Mouse (Mus musculus) hindbrain, embryonic 11.5 days (tissue): Measurements from ENCODE around the gene Col4a2. TPM values are rescaled to one million over a fixed set of nuclear protein-coding genes. Genes with fewer than 3 reads are reported as not detected.

Source experiments
- ATAC-seq: fragments of 200-750 bp; cut with Nextera tagmentation; 2 replicates; pipeline ENCODE4 v1.8.0; 2017; ENCODE audit warnings: mild to moderate bottlenecking, moderate TSS enrichment, moderate library complexity; ENCODE audit not compliant: low FRiP score
- DNase-seq: peaks from one replicate; pipeline ENCODE4 v3.0.0-alpha.2; 2015; ENCODE audit warnings: low spot score
- H3K27ac ChIP-seq: fragments of 300-500 bp; sonication (generic); 2 replicates; pipeline ENCODE4 v1.5.1; 2014; ENCODE audit warnings: mild to moderate bottlenecking, low read depth, low read length
- H3K27me3 ChIP-seq: fragments of 300-500 bp; sonication (generic); 2 replicates; pipeline ENCODE4 v1.6.1; 2014; ENCODE audit warnings: mild to moderate bottlenecking, low read length, moderate library complexity, mixed read lengths; ENCODE audit not compliant: control insufficient read depth, insufficient read depth
- H3K36me3 ChIP-seq: fragments of 300-500 bp; sonication (generic); 2 replicates; pipeline ENCODE4 v1.6.1; 2014; ENCODE audit warnings: mild to moderate bottlenecking, low read length, moderate library complexity, mixed read lengths; ENCODE audit not compliant: control insufficient read depth, insufficient read depth
- H3K4me1 ChIP-seq: fragments of 300-500 bp; sonication (generic); replicated peaks from 2 replicates; pipeline ENCODE4 v1.6.1; 2014; ENCODE audit warnings: low read length, mixed read lengths; ENCODE audit not compliant: control insufficient read depth, insufficient read depth
- H3K4me2 ChIP-seq: fragments of 300-500 bp; sonication (generic); replicated peaks from 2 replicates; pipeline ENCODE4 v1.6.1; 2014; ENCODE audit warnings: mild to moderate bottlenecking, low read depth, low read length
- H3K4me3 ChIP-seq: fragments of 300-500 bp; sonication (generic); 2 replicates; pipeline ENCODE4 v1.5.1; 2014; ENCODE audit warnings: low read depth, low read length
- H3K9ac ChIP-seq: fragments of 300-500 bp; sonication (generic); 2 replicates; pipeline ENCODE4 v1.6.1; 2014; ENCODE audit warnings: low read depth, low read length
- H3K9me3 ChIP-seq: fragments of 300-500 bp; sonication (generic); 2 replicates; pipeline ENCODE4 v1.6.1; 2016; ENCODE audit warnings: low read length; ENCODE audit not compliant: control insufficient read depth
- WGBS: fragments of 180-500 bp; shearing (Covaris S2); extraction: QIAGEN DNeasy Blood & Tissue Kit; methylation state at CpG from one replicate; pipeline ENCODE4 v1.1.7; 2014; 5-methylcytosine and 5-hydroxymethylcytosine counted together
- polyA plus RNA-seq: library from polyadenylated mRNA; unstranded; fragments of >200 nt; fragmentation: Nextera tagmentation; extraction: Ambion mirVana; gene quantifications from 2 replicates; pipeline ENCODE4 v1.2.1, GENCODE M21; 2014

The Col4a2 gene
- polyA plus RNA-seq, 1 experiment from 2014 or later = 29.9 TPM

GRCm38 (mm10) chr8:11473072-11473471 lies 160.5 kb downstream of the Col4a2 start:
- Histone ChIP-seq H3K4me2 (no peak overlapping the region), H3K9ac (no peak overlapping the region), H3K27ac (no peak overlapping the region), H3K4me1 (peaks cover 6% of the 10 kb centered on the region; the same call in 1 of the 2 replicates), H3K27me3 (peaks cover 36% of the 10 kb centered on the region), H3K9me3 (no peaks in the 10 kb centered on the region), H3K36me3 (no peaks in the 10 kb centered on the region), H3K4me3 (no peak overlapping the region)
- ATAC-seq (no peak), DNase-seq (no peak)
- 37% methylated on average over 4 of the region's 4 CpGs for WGBS

- H3K9ac ChIP-seq = no peak overlapping the region
- ATAC-seq (no peak), DNase-seq (no peak)
- H3K4me3 ChIP-seq = no peak overlapping the region
- H3K9me3 ChIP-seq = no peaks in the 10 kb centered on the region
- H3K27ac ChIP-seq = no peak overlapping the region
- no peak overlapping the region for H3K4me2 ChIP-seq
- peaks cover 56% of the 10 kb centered on the region for H3K27me3 ChIP-seq
- no peaks in the 10 kb centered on the region for H3K36me3 ChIP-seq
- H3K4me1 ChIP-seq = peaks cover 6% of the 10 kb centered on the region
- 4% methylated on average over 9 of the region's 10 CpGs for WGBS
Measured at GRCm38 (mm10) chr8:11475397-11475796, 162.8 kb downstream of the Col4a2 start.

- Histone ChIP-seq H3K4me1 (peaks cover 6% of the 10 kb centered on the region), H3K9me3 (no peaks in the 10 kb centered on the region), H3K27ac (no peak overlapping the region), H3K36me3 (no peaks in the 10 kb centered on the region), H3K4me2 (no peak overlapping the region), H3K9ac (no peak overlapping the region), H3K27me3 (peaks cover 56% of the 10 kb centered on the region), H3K4me3 (no peak overlapping the region)
- DNase-seq = no peak
- WGBS = 10% methylated on average over 2 of the region's 2 CpGs
- ATAC-seq = no peak
Measured at GRCm38 (mm10) chr8:11475876-11476275, 163.3 kb downstream of the Col4a2 start.

GRCm38 (mm10) chr8:11476338-11477177 lies 164.0 kb downstream of the Col4a2 start:
- Histone ChIP-seq H3K9ac (no peak overlapping the region), H3K9me3 (no peaks in the 10 kb centered on the region), H3K36me3 (no peaks in the 10 kb centered on the region), H3K27ac (no peak overlapping the region), H3K4me2 (peak overlapping the region; percentile 28), H3K27me3 (peaks cover 56% of the 10 kb centered on the region), H3K4me3 (no peak overlapping the region), H3K4me1 (peaks cover 6% of the 10 kb centered on the region)
- ATAC-seq (no peak), DNase-seq (peak; percentile 58)
- 4% methylated on average over 24 of the region's 24 CpGs for WGBS

GRCm38 (mm10) chr8:11477178-11477553 lies 164.6 kb downstream of the Col4a2 start:
- Histone ChIP-seq H3K9ac (no peak overlapping the region), H3K4me3 (no peak overlapping the region), H3K27ac (no peak overlapping the region), H3K4me2 (peak overlapping the region; percentile 28), H3K9me3 (no peaks in the 10 kb centered on the region), H3K27me3 (peaks cover 61% of the 10 kb centered on the region), H3K4me1 (peaks cover 6% of the 10 kb centered on the region), H3K36me3 (no peaks in the 10 kb centered on the region)
- ATAC-seq (no peak), DNase-seq (no peak)
- WGBS = 5% methylated on average over 9 of the region's 9 CpGs

- peak within 1 kb of the TSS; percentile 93 for H3K4me2 ChIP-seq
- peaks cover 61% of the 10 kb centered on the region for H3K27me3 ChIP-seq
- no peaks in the 10 kb centered on the region for H3K9me3 ChIP-seq
- H3K9ac ChIP-seq = no peak within 1 kb of the TSS
- H3K36me3 ChIP-seq = no peaks in the 10 kb centered on the region
- peaks cover 6% of the 10 kb centered on the region for H3K4me1 ChIP-seq
- DNase-seq = peak; percentile 75
- no peak within 1 kb of the TSS for H3K27ac ChIP-seq
- peak within 1 kb of the TSS; percentile 33 for H3K4me3 ChIP-seq
- ATAC-seq = peak; percentile 66
- WGBS = under 1% methylated on average over 69 of the region's 69 CpGs
Measured at GRCm38 (mm10) chr8:11477811-11478761, 165.5 kb downstream of the Col4a2 start, which contains the start of gene Rab20. Rab20 (minus strand) TSS chr8:11478710.

- peaks cover 61% of the 10 kb centered on the region for H3K27me3 ChIP-seq
- peak; percentile 38; the same call in 1 of the 2 replicates for ATAC-seq
- DNase-seq = peak; percentile 40
- peak overlapping the region; percentile 33 for H3K4me3 ChIP-seq
- whole genome bisulfite sequencing = 2% methylated on average over 20 of the region's 23 CpGs
- H3K9ac ChIP-seq = no peak overlapping the region
- H3K36me3 ChIP-seq = no peaks in the 10 kb centered on the region
- H3K9me3 ChIP-seq = no peaks in the 10 kb centered on the region
- peaks cover 6% of the 10 kb centered on the region for H3K4me1 ChIP-seq
- H3K27ac ChIP-seq = no peak overlapping the region
- peak overlapping the region; percentile 93 for H3K4me2 ChIP-seq
Measured at GRCm38 (mm10) chr8:11478807-11479527, 166.4 kb downstream of the Col4a2 start.

- no peak overlapping the region for H3K4me2 ChIP-seq
- 4% methylated on average over 14 of the region's 14 CpGs for WGBS
- H3K4me1 ChIP-seq = peaks cover 6% of the 10 kb centered on the region
Measured at GRCm38 (mm10) chr8:11479591-11479990, 167.0 kb downstream of the Col4a2 start.

More at GRCm38 (mm10) chr8:11479591-11479990, 167.0 kb downstream of the Col4a2 start:
- H3K4me3 ChIP-seq = no peak overlapping the region
- peaks cover 57% of the 10 kb centered on the region for H3K27me3 ChIP-seq
- ATAC-seq (no peak), DNase-seq (no peak)
- H3K27ac ChIP-seq = no peak overlapping the region
- no peaks in the 10 kb centered on the region for H3K36me3 ChIP-seq
- no peak overlapping the region for H3K9ac ChIP-seq
- H3K9me3 ChIP-seq = no peaks in the 10 kb centered on the region
